Mouse (Mus musculus) kidney, adult 2 months (tissue): ENCODE data around the gene H2-Ab1.

Experiments used
- CTCF ChIP-seq: fragments of 200-500 bp; conservative IDR thresholded peaks from 2 replicates; pipeline ENCODE4 v1.5.1; 2011; ENCODE audit warnings: low read depth, mild to moderate bottlenecking, control low read depth, low read length, moderate library complexity, mixed read lengths; ENCODE audit not compliant: insufficient read depth, insufficient read length
- POLR2A ChIP-seq: fragments of 200-500 bp; IDR thresholded peaks from one replicate; pipeline ENCODE4 v1.6.1; 2011; ENCODE audit warnings: low read depth, low read length, control low read depth

DNA sequence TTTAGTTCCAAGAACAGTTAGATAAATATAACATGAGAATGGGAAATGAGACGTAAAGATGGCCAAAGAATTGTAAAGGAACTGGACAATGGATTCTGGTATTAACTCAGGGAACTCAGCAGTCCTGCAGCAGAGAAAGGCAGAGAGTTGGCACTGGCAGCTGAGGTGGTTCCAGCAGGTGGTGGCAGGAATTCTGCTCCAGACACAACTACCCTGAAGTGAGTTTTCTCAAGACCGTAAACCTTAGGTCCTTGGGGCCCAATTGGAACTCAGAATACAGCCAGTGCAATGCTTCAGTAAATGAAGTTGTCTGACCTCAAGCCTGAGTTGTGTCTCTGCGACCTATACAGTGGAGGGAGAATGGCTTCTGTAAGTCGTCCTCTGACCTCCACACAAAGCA, 36.8 kb downstream of the H2-Ab1 start:
- TF ChIP-seq CTCF (no peak), POLR2A (no peak)
